In genomic region chr4:134713937-134714336, GRCm38 (mm10) we compare ENCODE assay signal across 8 mouse cellular contexts. TPM values are rescaled to one million over a fixed set of nuclear protein-coding genes. Genes with fewer than 3 reads are reported as not detected.
DNase-seq lines count a peak whose midpoint lies in the region; ATAC-seq and TF ChIP-seq lines count a peak whose summit lies in the region.

No protein-coding gene starts in this region.

- no peak overlapping the region for H3K27ac ChIP-seq in heart, embryonic 13.5 days (replicated peaks)
- no peak overlapping the region for H3K27ac ChIP-seq in kidney, postnatal 0 days
- no peak overlapping the region for H3K27ac ChIP-seq in liver, embryonic 11.5 days (ENCODE audit: low read depth, low read length)

- peak overlapping the region; percentile 54 for H3K4me2 ChIP-seq in heart, embryonic 13.5 days
- H3K4me2 ChIP-seq in kidney, postnatal 0 days (ENCODE audit: low read length) = no peak overlapping the region
- 0 out of 2 replicates have a peak overlapping the region, but pooled peaks have one; percentile 20 for H3K4me2 ChIP-seq in liver, embryonic 11.5 days

- peaks cover 8% of the 10 kb centered on the region for H3K4me1 ChIP-seq in heart, embryonic 13.5 days
- no peaks in the 10 kb centered on the region for H3K4me1 ChIP-seq in kidney, postnatal 0 days (replicated peaks; ENCODE audit: insufficient read depth, low read length)
- peaks cover 3% of the 10 kb centered on the region for H3K4me1 ChIP-seq in liver, embryonic 11.5 days (replicated peaks; ENCODE audit: control insufficient read depth, insufficient read depth, low read length)

- H3K4me3 ChIP-seq in heart, embryonic 13.5 days = no peak overlapping the region
- no peak overlapping the region for H3K4me3 ChIP-seq in kidney, postnatal 0 days (replicated peaks; ENCODE audit: low read depth, low read length)
- no peak overlapping the region for H3K4me3 ChIP-seq in liver, embryonic 11.5 days (ENCODE audit: low read depth, low read length)

- peak; percentile 85 for ATAC-seq in erythroid progenitor cell, adult 5-6 weeks (replicated peaks; ENCODE audit: low FRiP score, poor library complexity, severe bottlenecking)
- peak; percentile 48; the same call in 1 of the 2 replicates for ATAC-seq in heart, embryonic 13.5 days (ENCODE audit: extremely low read depth, insufficient number of reproducible peaks, low FRiP score, low TSS enrichment)
- peak; percentile 90 for ATAC-seq in kidney, postnatal 0 days (replicated peaks; ENCODE audit: low FRiP score, low read depth)
- peak; percentile 84 for ATAC-seq in liver, embryonic 11.5 days (replicated peaks; ENCODE audit: low FRiP score)

- no peaks in the 10 kb centered on the region for H3K9me3 ChIP-seq in heart, embryonic 13.5 days
- no peaks in the 10 kb centered on the region for H3K9me3 ChIP-seq in kidney, postnatal 0 days (replicated peaks; ENCODE audit: low read length)
- H3K9me3 ChIP-seq in liver, embryonic 11.5 days (ENCODE audit: control insufficient read depth, low read length) = no peaks in the 10 kb centered on the region

- DNase-seq in CD4-positive, CD25-positive, alpha-beta regulatory T cell, adult 2 months (ENCODE audit: low read depth, low spot score) = peak; percentile 92
- DNase-seq in brain, embryonic 18.5 days (ENCODE audit: low read depth, low spot score) = peak; percentile 57
- DNase-seq in kidney, postnatal 0 days (ENCODE audit: low spot score) = peak; percentile 94
- peak; percentile 77 for DNase-seq in liver, embryonic 11.5 days (ENCODE audit: low spot score)
- peak; percentile 91 for DNase-seq in naive thymus-derived CD4-positive, alpha-beta T cell, adult 2 months (ENCODE audit: low read depth)
- peak; percentile 91 for DNase-seq in splenic B cell, adult 2 months (ENCODE audit: low read depth, low spot score)

- no peaks in the 10 kb centered on the region for H3K27me3 ChIP-seq in heart, embryonic 13.5 days (replicated peaks)
- no peaks in the 10 kb centered on the region for H3K27me3 ChIP-seq in kidney, postnatal 0 days (ENCODE audit: insufficient read depth, low read length)
- H3K27me3 ChIP-seq in liver, embryonic 11.5 days (replicated peaks; ENCODE audit: control insufficient read depth, insufficient read depth, low read length) = no peaks in the 10 kb centered on the region
- no peaks in the 10 kb centered on the region for H3K27me3 ChIP-seq in splenic B cell, adult 2 months (ENCODE audit: control insufficient read depth, insufficient read depth, low read length, poor library complexity, severe bottlenecking)

- H3K36me3 ChIP-seq in heart, embryonic 13.5 days = no peaks in the 10 kb centered on the region
- H3K36me3 ChIP-seq in kidney, postnatal 0 days (ENCODE audit: insufficient read depth, low read length) = no peaks in the 10 kb centered on the region
- H3K36me3 ChIP-seq in liver, embryonic 11.5 days (ENCODE audit: control insufficient read depth, insufficient read depth, low read length) = no peaks in the 10 kb centered on the region
- no peaks in the 10 kb centered on the region for H3K36me3 ChIP-seq in splenic B cell, adult 2 months (ENCODE audit: control insufficient read depth, insufficient read depth, low read length, poor library complexity, severe bottlenecking)

- peak overlapping the region; percentile 62 for H3K9ac ChIP-seq in heart, embryonic 13.5 days
- H3K9ac ChIP-seq in kidney, postnatal 0 days (ENCODE audit: low read depth, low read length) = 0 out of 2 replicates have a peak overlapping the region, but pooled peaks have one; percentile 18
- H3K9ac ChIP-seq in liver, embryonic 11.5 days (ENCODE audit: low read depth, low read length) = peak overlapping the region; percentile 38; the same call in 1 of the 2 replicates

- 7% methylated on average over 8 of the region's 8 CpGs for WGBS in heart, embryonic 13.5 days
- 7% methylated on average over 8 of the region's 8 CpGs for WGBS in kidney, postnatal 0 days
- 8% methylated on average over 8 of the region's 8 CpGs for WGBS in liver, embryonic 11.5 days

- TF ChIP-seq CTCF in kidney, postnatal 0 days (IDR thresholded peaks at IDR 0.05; ENCODE audit: low read depth) = peak; percentile 90

RNA-seq across cellular contexts. Expression of gene Man1c1, which starts 9.8 kb away (rescaled TPM):
- total RNA-seq in erythroid progenitor cell, adult 5-6 weeks (2015; ENCODE audit: low replicate concordance) = 2.9 TPM in 2 replicates
- total RNA-seq in erythroid progenitor cell, adult 5-6 weeks (2017; ENCODE audit: low replicate concordance) = 1.0 and 1.8 TPM in 2 replicates
- polyA plus RNA-seq in heart, embryonic 13.5 days (2015; fragmentation: Nextera tagmentation; extraction: Ambion mirVana) = 5.3 and 6.3 TPM in 2 replicates
- 3.2 and 3.4 TPM in 2 replicates for polyA plus RNA-seq in kidney, postnatal 0 days (2015; fragmentation: Nextera tagmentation; extraction: Ambion mirVana)
- polyA plus RNA-seq in liver, embryonic 11.5 days (2014; fragmentation: Nextera tagmentation; extraction: Ambion mirVana) = 3.9 and 4.1 TPM in 2 replicates

RNA-seq across cellular contexts. Expression of gene Ldlrap1, which starts 53.9 kb away (rescaled TPM):
- total RNA-seq in erythroid progenitor cell, adult 5-6 weeks (2015; ENCODE audit: low replicate concordance) = 6.5 and 27.7 TPM in 2 replicates
- total RNA-seq in erythroid progenitor cell, adult 5-6 weeks (2017; ENCODE audit: low replicate concordance) = 17.3 and 21.3 TPM in 2 replicates
- 12.2 and 13.5 TPM in 2 replicates for polyA plus RNA-seq in heart, embryonic 13.5 days (2015; fragmentation: Nextera tagmentation; extraction: Ambion mirVana)
- 21.2 and 21.3 TPM in 2 replicates for polyA plus RNA-seq in kidney, postnatal 0 days (2015; fragmentation: Nextera tagmentation; extraction: Ambion mirVana)
- 32.2 and 33.3 TPM in 2 replicates for polyA plus RNA-seq in liver, embryonic 11.5 days (2014; fragmentation: Nextera tagmentation; extraction: Ambion mirVana)
